Mouse (Mus musculus): ENCODE results near the gene Tex38. TPM values are rescaled to one million over a fixed set of nuclear protein-coding genes. Genes with fewer than 3 reads are reported as not detected.

The Tex38 gene
- 0.20 TPM in 1 of 2 replicates, not detected in the other for polyA plus RNA-seq (2016; fragmentation: Nextera tagmentation; extraction: Ambion mirVana)

GRCm38 (mm10) chr4:115780918-115781317, at the start of gene Tex38:
Tex38 (minus strand) TSS chr4:115781018.
- no peak for DNase-seq (ENCODE audit: low spot score)
- Histone ChIP-seq H3K9me3 (no peaks in the 10 kb centered on the region), H3K4me3 (no peak within 1 kb of the TSS), H3K27me3 (ENCODE audit: insufficient read depth, poor library complexity, severe bottlenecking) (no peaks in the 10 kb centered on the region), H3K4me1 (replicated peaks) (peaks cover 17% of the 10 kb centered on the region), H3K27ac (no peak within 1 kb of the TSS), H3K36me3 (peaks cover 25% of the 10 kb centered on the region)
- WGBS: 84% methylated on average over 3 of the region's 3 CpGs

GRCm38 (mm10) chr4:115830491-115830890, 49.7 kb upstream of the Tex38 start:
- Histone ChIP-seq H3K27ac (no peak overlapping the region), H3K36me3 (no peaks in the 10 kb centered on the region), H3K9me3 (no peaks in the 10 kb centered on the region), H3K4me3 (no peak overlapping the region), H3K27me3 (ENCODE audit: insufficient read depth, poor library complexity, severe bottlenecking) (peaks cover 24% of the 10 kb centered on the region), H3K4me1 (replicated peaks) (peaks cover 15% of the 10 kb centered on the region)
- no peak for DNase-seq (ENCODE audit: low spot score)
- WGBS: 76% methylated on average over 5 of the region's 5 CpGs

- H3K27me3 ChIP-seq (ENCODE audit: insufficient read depth, poor library complexity, severe bottlenecking): peaks cover 24% of the 10 kb centered on the region
- H3K4me1 ChIP-seq (replicated peaks): peaks cover 15% of the 10 kb centered on the region
- DNase-seq (ENCODE audit: low spot score): no peak
- WGBS: 6% methylated on average over 8 of the region's 8 CpGs
- peak overlapping the region; percentile 90 for H3K27ac ChIP-seq
- H3K9me3 ChIP-seq: no peaks in the 10 kb centered on the region
- peak overlapping the region; percentile 83 for H3K4me3 ChIP-seq
- H3K36me3 ChIP-seq: no peaks in the 10 kb centered on the region
Measured at GRCm38 (mm10) chr4:115828572-115828902, 47.7 kb upstream of the Tex38 start.

GRCm38 (mm10) chr4:115827888-115828571, 47.2 kb upstream of the Tex38 start, which contains the start of gene Mob3c:
Mob3c (plus strand) TSS chr4:115828092.
- peaks cover 24% of the 10 kb centered on the region for H3K27me3 ChIP-seq (ENCODE audit: insufficient read depth, poor library complexity, severe bottlenecking)
- H3K9me3 ChIP-seq: no peaks in the 10 kb centered on the region
- H3K27ac ChIP-seq: peak within 1 kb of the TSS; percentile 90
- no peaks in the 10 kb centered on the region for H3K36me3 ChIP-seq
- under 1% methylated on average over 57 of the region's 57 CpGs for WGBS
- peaks cover 15% of the 10 kb centered on the region for H3K4me1 ChIP-seq (replicated peaks)
- H3K4me3 ChIP-seq: peak within 1 kb of the TSS; percentile 83
- DNase-seq (ENCODE audit: low spot score): peak; percentile 84

- no peaks in the 10 kb centered on the region for H3K36me3 ChIP-seq
- H3K4me3 ChIP-seq: peak overlapping the region; percentile 83
- peaks cover 24% of the 10 kb centered on the region for H3K27me3 ChIP-seq (ENCODE audit: insufficient read depth, poor library complexity, severe bottlenecking)
- H3K4me1 ChIP-seq (replicated peaks): peaks cover 15% of the 10 kb centered on the region
- DNase-seq (ENCODE audit: low spot score): no peak
- no peaks in the 10 kb centered on the region for H3K9me3 ChIP-seq
- 4% methylated on average over 4 of the region's 4 CpGs for WGBS
- peak overlapping the region; percentile 90 for H3K27ac ChIP-seq
Measured at GRCm38 (mm10) chr4:115827535-115827887, 46.7 kb upstream of the Tex38 start.

GRCm38 (mm10) chr4:115827066-115827465, 46.2 kb upstream of the Tex38 start:
- Histone ChIP-seq H3K27ac (0 out of 2 replicates have a peak overlapping the region, but pooled peaks have one; percentile 90), H3K4me1 (replicated peaks) (peaks cover 15% of the 10 kb centered on the region), H3K4me3 (peak overlapping the region; percentile 83; the same call in 1 of the 2 replicates), H3K9me3 (no peaks in the 10 kb centered on the region), H3K27me3 (ENCODE audit: insufficient read depth, poor library complexity, severe bottlenecking) (peaks cover 24% of the 10 kb centered on the region), H3K36me3 (no peaks in the 10 kb centered on the region)
- 61% methylated on average over 3 of the region's 3 CpGs for WGBS
- no peak for DNase-seq (ENCODE audit: low spot score)

- Histone ChIP-seq H3K4me3 (no peak overlapping the region), H3K27me3 (ENCODE audit: insufficient read depth, poor library complexity, severe bottlenecking) (peaks cover 22% of the 10 kb centered on the region), H3K27ac (no peak overlapping the region), H3K36me3 (0 out of 2 replicates have a peak, but pooled peaks cover under 1% of the 10 kb centered on the region), H3K9me3 (no peaks in the 10 kb centered on the region), H3K4me1 (replicated peaks) (peaks cover 15% of the 10 kb centered on the region)
- 86% methylated on average over 2 of the region's 2 CpGs for WGBS
- DNase-seq (ENCODE audit: low spot score): no peak
Measured at GRCm38 (mm10) chr4:115825271-115825670, 44.5 kb upstream of the Tex38 start.

- no peaks in the 10 kb centered on the region for H3K9me3 ChIP-seq
- WGBS: 73% methylated on average over 2 of the region's 2 CpGs
- no peak for DNase-seq (ENCODE audit: low spot score)
Measured at GRCm38 (mm10) chr4:115824178-115824577, 43.4 kb upstream of the Tex38 start.

GRCm38 (mm10) chr4:115821928-115822327, 41.1 kb upstream of the Tex38 start:
- 78% methylated on average over 3 of the region's 3 CpGs for WGBS
- DNase-seq (ENCODE audit: low spot score): no peak
- Histone ChIP-seq H3K27ac (no peak overlapping the region), H3K4me1 (replicated peaks) (peaks cover 4% of the 10 kb centered on the region; the same call in 1 of the 2 replicates), H3K36me3 (peaks cover 8% of the 10 kb centered on the region; the same call in 1 of the 2 replicates), H3K4me3 (no peak overlapping the region), H3K9me3 (no peaks in the 10 kb centered on the region), H3K27me3 (ENCODE audit: insufficient read depth, poor library complexity, severe bottlenecking) (peaks cover 4% of the 10 kb centered on the region; the same call in 1 of the 2 replicates)

More at GRCm38 (mm10) chr4:115824178-115824577, 43.4 kb upstream of the Tex38 start:
- Histone ChIP-seq H3K4me1 (replicated peaks) (peaks cover 19% of the 10 kb centered on the region), H3K36me3 (peaks cover 8% of the 10 kb centered on the region; the same call in 1 of the 2 replicates), H3K27me3 (ENCODE audit: insufficient read depth, poor library complexity, severe bottlenecking) (peaks cover 11% of the 10 kb centered on the region), H3K27ac (no peak overlapping the region), H3K4me3 (no peak overlapping the region)

GRCm38 (mm10) chr4:115821431-115821830, 40.6 kb upstream of the Tex38 start:
- DNase-seq (ENCODE audit: low spot score): no peak

GRCm38 (mm10) chr4:115820944-115821343, 40.1 kb upstream of the Tex38 start:
- no peak for DNase-seq (ENCODE audit: low spot score)
- peaks cover 15% of the 10 kb centered on the region; the same call in 1 of the 2 replicates for H3K36me3 ChIP-seq
- 80% methylated on average over 3 of the region's 3 CpGs for WGBS
- H3K27ac ChIP-seq: no peak overlapping the region
- peaks cover 4% of the 10 kb centered on the region; the same call in 1 of the 2 replicates for H3K4me1 ChIP-seq (replicated peaks)
- no peaks in the 10 kb centered on the region for H3K27me3 ChIP-seq (ENCODE audit: insufficient read depth, poor library complexity, severe bottlenecking)
- H3K9me3 ChIP-seq: no peaks in the 10 kb centered on the region
- H3K4me3 ChIP-seq: no peak overlapping the region

More at GRCm38 (mm10) chr4:115821431-115821830, 40.6 kb upstream of the Tex38 start:
- Histone ChIP-seq H3K9me3 (no peaks in the 10 kb centered on the region), H3K36me3 (peaks cover 10% of the 10 kb centered on the region; the same call in 1 of the 2 replicates), H3K27me3 (ENCODE audit: insufficient read depth, poor library complexity, severe bottlenecking) (no peaks in the 10 kb centered on the region), H3K4me1 (replicated peaks) (peaks cover 4% of the 10 kb centered on the region; the same call in 1 of the 2 replicates), H3K4me3 (no peak overlapping the region), H3K27ac (no peak overlapping the region)

GRCm38 (mm10) chr4:115820199-115820598, 39.4 kb upstream of the Tex38 start:
- Histone ChIP-seq H3K36me3 (peaks cover 20% of the 10 kb centered on the region; the same call in 1 of the 2 replicates), H3K4me1 (replicated peaks) (peaks cover 4% of the 10 kb centered on the region; the same call in 1 of the 2 replicates), H3K9me3 (no peaks in the 10 kb centered on the region), H3K4me3 (no peak overlapping the region), H3K27me3 (ENCODE audit: insufficient read depth, poor library complexity, severe bottlenecking) (no peaks in the 10 kb centered on the region), H3K27ac (no peak overlapping the region)
- no peak for DNase-seq (ENCODE audit: low spot score)
- whole genome bisulfite sequencing: 74% methylated on average over 3 of the region's 3 CpGs

GRCm38 (mm10) chr4:115815606-115816005, 34.8 kb upstream of the Tex38 start:
- Histone ChIP-seq H3K4me3 (no peak overlapping the region), H3K27ac (no peak overlapping the region), H3K36me3 (peaks cover 54% of the 10 kb centered on the region), H3K27me3 (ENCODE audit: insufficient read depth, poor library complexity, severe bottlenecking) (no peaks in the 10 kb centered on the region), H3K4me1 (replicated peaks) (peaks cover 4% of the 10 kb centered on the region; the same call in 1 of the 2 replicates), H3K9me3 (no peaks in the 10 kb centered on the region)
- 92% methylated on average over 5 of the region's 5 CpGs for WGBS
- DNase-seq (ENCODE audit: low spot score): no peak
